Mouse (Mus musculus): ENCODE data around the gene Lrit3. TPM values are rescaled to one million over a fixed set of nuclear protein-coding genes. Genes with fewer than 3 reads are reported as not detected.
"Not testable (repeated sequence)": the region's sequence is repeated elsewhere in the genome, so short reads cannot be mapped to it uniquely, and the experiment has no call there.

Gene Lrit3
- polyA plus RNA-seq, 1 experiment: not detected

DNA sequence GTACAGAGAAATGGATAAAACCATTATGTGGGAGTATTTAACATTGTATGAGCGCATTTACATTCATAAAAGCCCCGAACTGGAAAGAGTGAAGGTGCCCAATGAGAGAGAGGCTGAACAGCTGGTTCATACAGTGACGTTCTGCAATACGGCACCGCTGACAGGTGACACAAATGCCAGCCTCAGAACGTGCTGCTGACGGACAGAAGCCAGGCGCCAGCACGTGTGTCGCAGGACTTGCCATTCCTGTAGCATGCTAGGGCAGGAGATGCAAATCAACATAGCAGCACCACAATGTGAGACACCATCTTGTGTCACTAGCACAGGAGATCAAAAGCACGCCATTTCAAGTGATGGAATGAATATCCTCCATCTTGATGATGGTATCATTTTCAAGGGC lies 5.3 kb downstream of the Lrit3 start:
- 85% methylated on average over 11 of the region's 11 CpGs for WGBS
- no peak for TF ChIP-seq CTCF (IDR thresholded peaks at IDR 0.05; ENCODE audit: insufficient read depth, low read depth, low read length)
- no peak for TF ChIP-seq POLR2A (IDR thresholded peaks at IDR 0.05; ENCODE audit: insufficient read depth, low read depth, low read length)
- no peak overlapping the region for H3K27ac ChIP-seq (ENCODE audit: insufficient read depth, low read depth, low read length)
- no peaks in the 10 kb centered on the region for H3K4me1 ChIP-seq (ENCODE audit: control insufficient read depth, insufficient read depth, low read length)
- H3K4me3 ChIP-seq (ENCODE audit: insufficient read depth, low read depth, low read length): no peak overlapping the region

DNA sequence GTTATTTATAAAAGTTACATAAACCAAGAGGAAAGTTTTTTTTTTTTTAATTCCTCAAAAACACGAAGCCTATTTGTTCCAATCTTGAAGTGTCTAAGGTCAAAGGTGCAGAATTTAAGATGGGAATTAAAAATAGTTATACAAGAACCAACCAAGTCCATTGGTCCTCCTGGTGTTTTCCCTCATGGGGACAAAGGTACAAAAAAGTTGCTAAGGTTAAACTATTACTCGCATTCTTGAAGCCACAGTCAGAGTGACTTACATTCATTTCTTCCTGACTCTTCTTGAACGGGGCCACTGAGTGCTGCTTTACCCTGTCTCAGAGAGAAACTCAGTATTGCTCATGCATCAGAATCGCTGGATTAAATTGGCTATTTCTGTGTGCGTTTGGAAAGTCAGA lies 6.5 kb downstream of the Lrit3 start:
- Histone ChIP-seq H3K4me3 (ENCODE audit: insufficient read depth, low read depth, low read length) (no peak overlapping the region), H3K27ac (ENCODE audit: insufficient read depth, low read depth, low read length) (no peak overlapping the region), H3K4me1 (ENCODE audit: control insufficient read depth, insufficient read depth, low read length) (no peaks in the 10 kb centered on the region)
- no peak for TF ChIP-seq POLR2A (IDR thresholded peaks at IDR 0.05; ENCODE audit: insufficient read depth, low read depth, low read length)
- no peak for TF ChIP-seq CTCF (IDR thresholded peaks at IDR 0.05; ENCODE audit: insufficient read depth, low read depth, low read length)
- whole genome bisulfite sequencing: 77% methylated on average over 5 of the region's 5 CpGs

GRCm38 (mm10) chr3:129793801-129794200 lies 10.0 kb downstream of the Lrit3 start:
- H3K4me3 ChIP-seq (ENCODE audit: insufficient read depth, low read depth, low read length): no peak overlapping the region
- no peak overlapping the region for H3K27ac ChIP-seq (ENCODE audit: insufficient read depth, low read depth, low read length)
- TF ChIP-seq POLR2A (IDR thresholded peaks at IDR 0.05; ENCODE audit: insufficient read depth, low read depth, low read length): no peak
- TF ChIP-seq CTCF (IDR thresholded peaks at IDR 0.05; ENCODE audit: insufficient read depth, low read depth, low read length): no peak
- no peaks in the 10 kb centered on the region for H3K4me1 ChIP-seq (ENCODE audit: control insufficient read depth, insufficient read depth, low read length)
- WGBS: 89% methylated on average over 5 of the region's 5 CpGs

DNA sequence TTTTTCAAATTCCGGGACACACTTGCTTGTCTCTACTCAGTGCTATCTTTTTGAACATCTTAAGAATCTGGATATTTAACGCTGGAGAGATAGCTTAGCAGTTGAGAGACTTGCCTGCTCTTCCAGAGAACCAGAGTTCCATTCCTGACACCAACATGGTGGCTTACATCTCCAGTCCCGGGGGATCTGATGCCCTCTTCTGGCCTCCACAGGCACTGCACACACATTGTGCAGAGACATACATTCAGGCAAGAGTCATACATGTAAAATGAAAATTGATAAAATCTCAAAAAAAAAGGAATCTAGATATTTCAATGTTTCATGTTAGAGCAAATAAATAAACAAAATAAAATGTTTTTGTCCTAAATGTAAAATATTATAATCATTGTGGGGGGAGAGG lies 21.1 kb downstream of the Lrit3 start:
- H3K27ac ChIP-seq (ENCODE audit: insufficient read depth, low read depth, low read length): no peak overlapping the region
- WGBS: 91% methylated on average over 3 of the region's 3 CpGs

DNA sequence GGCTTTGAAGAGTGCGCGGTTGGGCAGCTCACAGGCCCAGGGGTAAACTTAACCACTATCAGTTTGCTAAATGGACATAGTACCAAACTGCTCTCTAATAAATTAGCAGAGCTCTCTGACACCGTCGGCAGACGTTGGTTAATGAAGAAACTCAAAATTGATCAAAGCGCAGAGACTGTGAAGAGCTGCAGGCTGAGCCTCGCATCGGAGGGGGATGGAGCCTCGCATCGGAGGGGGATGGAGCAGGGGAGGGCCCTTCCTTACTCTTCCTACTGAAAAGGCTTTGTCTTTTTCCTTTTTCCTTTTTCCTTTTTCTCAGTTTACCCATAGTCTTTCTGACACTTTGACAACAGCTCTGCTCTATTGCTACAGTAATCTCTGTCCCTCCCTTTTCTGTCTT lies 22.4 kb downstream of the Lrit3 start:
- no peak overlapping the region for H3K4me3 ChIP-seq (ENCODE audit: insufficient read depth, low read depth, low read length)
- TF ChIP-seq POLR2A (IDR thresholded peaks at IDR 0.05; ENCODE audit: insufficient read depth, low read depth, low read length) (no peak), CTCF (IDR thresholded peaks at IDR 0.05; ENCODE audit: insufficient read depth, low read depth, low read length) (no peak)
- H3K27ac ChIP-seq (ENCODE audit: insufficient read depth, low read depth, low read length): no peak overlapping the region
- no peaks in the 10 kb centered on the region for H3K4me1 ChIP-seq (ENCODE audit: control insufficient read depth, insufficient read depth, low read length)
- WGBS: 46% methylated on average over 10 of the region's 10 CpGs

More for the DNA sequence above, 21.1 kb downstream of the Lrit3 start:
- Histone ChIP-seq H3K4me1 (ENCODE audit: control insufficient read depth, insufficient read depth, low read length) (no peaks in the 10 kb centered on the region), H3K4me3 (ENCODE audit: insufficient read depth, low read depth, low read length) (no peak overlapping the region)
- no peak for TF ChIP-seq CTCF (IDR thresholded peaks at IDR 0.05; ENCODE audit: insufficient read depth, low read depth, low read length)
- TF ChIP-seq POLR2A (IDR thresholded peaks at IDR 0.05; ENCODE audit: insufficient read depth, low read depth, low read length): no peak

DNA sequence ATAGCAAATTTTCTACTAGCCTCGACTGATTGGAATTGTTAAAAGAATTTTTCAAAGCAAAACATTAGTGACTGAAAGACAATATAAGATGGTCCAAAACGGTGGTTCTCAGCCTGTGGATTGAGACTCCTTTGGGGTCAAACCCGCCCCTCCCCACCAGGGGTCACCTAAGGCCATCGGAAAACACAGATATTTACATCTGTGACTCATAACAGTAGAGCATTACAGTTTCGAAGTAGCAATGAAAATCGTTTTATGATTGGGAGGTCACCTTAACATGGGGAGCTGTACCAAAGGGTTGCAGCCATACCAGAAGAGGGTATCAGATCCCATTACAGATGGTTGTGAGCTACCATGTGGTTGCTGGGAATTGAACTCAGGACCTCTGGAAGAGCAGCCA lies 32.6 kb downstream of the Lrit3 start:
- WGBS: 79% methylated on average over 6 of the region's 6 CpGs
- Histone ChIP-seq H3K4me1 (ENCODE audit: control insufficient read depth, insufficient read depth, low read length) (no peaks in the 10 kb centered on the region), H3K27ac (ENCODE audit: insufficient read depth, low read depth, low read length) (no peak overlapping the region), H3K4me3 (ENCODE audit: insufficient read depth, low read depth, low read length) (no peak overlapping the region)
- TF ChIP-seq CTCF (IDR thresholded peaks at IDR 0.05; ENCODE audit: insufficient read depth, low read depth, low read length) (no peak), POLR2A (IDR thresholded peaks at IDR 0.05; ENCODE audit: insufficient read depth, low read depth, low read length) (no peak)

DNA sequence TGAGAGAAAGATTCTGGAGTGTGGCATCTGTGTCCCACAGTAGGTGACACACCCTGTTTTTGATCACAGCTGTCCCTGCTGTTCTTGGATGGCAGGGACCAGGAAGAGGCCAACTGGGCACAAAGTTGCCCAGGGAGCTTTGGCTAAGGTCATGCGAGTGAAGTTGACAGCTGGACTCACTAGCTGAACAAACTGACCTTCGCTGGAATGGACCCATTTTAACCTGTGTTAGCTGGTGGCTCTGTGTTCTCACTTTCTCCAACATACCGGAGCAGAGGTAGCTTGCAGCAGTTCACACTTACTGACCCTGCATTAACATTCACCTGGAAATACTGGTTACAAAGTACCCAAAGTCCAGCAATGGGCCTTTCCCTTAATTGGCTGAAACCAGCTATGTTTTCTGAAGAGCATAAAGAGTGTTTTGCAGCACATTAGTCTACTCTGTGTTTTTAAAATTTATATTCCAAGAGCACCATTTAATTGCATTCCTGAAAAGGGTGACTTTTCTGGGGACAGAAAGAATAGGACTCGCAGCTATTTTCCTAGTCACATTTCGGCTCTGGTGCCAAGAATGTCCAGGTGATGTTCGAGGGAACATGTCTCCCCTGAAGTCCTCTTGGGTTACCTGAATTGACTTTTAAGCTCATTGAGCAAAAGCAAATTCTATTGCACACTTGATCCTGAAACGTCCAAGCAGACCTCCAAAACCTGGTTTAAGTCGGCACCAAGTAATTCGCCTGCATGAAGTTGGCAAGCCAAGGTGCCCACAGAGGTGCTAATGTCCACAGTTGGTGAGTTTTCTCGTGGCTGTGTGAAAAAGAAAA lies 36.6 kb downstream of the Lrit3 start:
- Histone ChIP-seq H3K4me1 (ENCODE audit: control insufficient read depth, insufficient read depth, low read length) (no peaks in the 10 kb centered on the region), H3K27ac (ENCODE audit: insufficient read depth, low read depth, low read length) (no peak overlapping the region), H3K4me3 (ENCODE audit: insufficient read depth, low read depth, low read length) (no peak overlapping the region)
- TF ChIP-seq CTCF (IDR thresholded peaks at IDR 0.05; ENCODE audit: insufficient read depth, low read depth, low read length): no peak
- no peak for TF ChIP-seq POLR2A (IDR thresholded peaks at IDR 0.05; ENCODE audit: insufficient read depth, low read depth, low read length)
- WGBS: 88% methylated on average over 10 of the region's 10 CpGs

DNA sequence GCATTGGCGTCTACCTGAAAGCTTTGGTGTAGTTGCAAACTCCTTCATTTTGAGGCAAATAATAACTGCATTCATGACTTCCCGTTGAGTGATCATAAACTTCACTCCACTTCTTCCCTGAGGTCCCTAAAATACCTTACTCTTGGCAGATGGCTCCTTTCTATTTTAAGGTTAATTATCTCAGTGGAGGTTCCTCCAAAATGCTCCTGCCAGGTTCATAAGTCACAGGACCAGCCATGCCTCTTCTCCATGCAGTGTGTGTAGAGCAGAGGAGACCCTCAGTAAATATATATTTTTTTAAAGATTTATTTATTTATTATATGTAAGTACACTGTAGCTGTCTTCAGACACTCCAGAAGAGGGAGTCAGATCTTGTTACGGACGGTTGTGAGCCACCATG lies 37.7 kb downstream of the Lrit3 start:
- no peak for TF ChIP-seq CTCF (IDR thresholded peaks at IDR 0.05; ENCODE audit: insufficient read depth, low read depth, low read length)
- no peak for TF ChIP-seq POLR2A (IDR thresholded peaks at IDR 0.05; ENCODE audit: insufficient read depth, low read depth, low read length)
- H3K4me1 ChIP-seq (ENCODE audit: control insufficient read depth, insufficient read depth, low read length): no peaks in the 10 kb centered on the region
- no peak overlapping the region for H3K4me3 ChIP-seq (ENCODE audit: insufficient read depth, low read depth, low read length)
- 88% methylated on average over 4 of the region's 4 CpGs for WGBS
- no peak overlapping the region for H3K27ac ChIP-seq (ENCODE audit: insufficient read depth, low read depth, low read length)

DNA sequence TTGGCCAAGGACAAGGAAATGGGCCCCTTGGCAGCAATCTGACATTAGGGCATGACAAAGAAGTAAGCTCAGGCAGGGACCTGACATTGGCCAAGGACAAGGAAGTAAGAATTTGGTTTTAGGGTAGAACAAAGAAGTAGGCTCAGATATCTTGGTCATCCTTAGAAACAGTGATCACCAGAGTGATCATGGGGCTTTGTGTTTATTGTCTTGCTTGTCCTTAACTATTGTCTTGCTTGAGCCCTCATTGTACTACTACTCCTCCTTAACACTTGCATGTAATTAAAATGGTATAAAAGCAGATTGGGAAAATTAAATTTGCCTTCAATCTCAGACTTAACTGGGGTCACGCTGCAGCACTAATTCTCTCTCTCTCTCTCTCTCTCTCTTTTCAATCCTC lies 46.2 kb downstream of the Lrit3 start:
- H3K4me3 ChIP-seq (ENCODE audit: insufficient read depth, low read depth, low read length); H3K27ac ChIP-seq (ENCODE audit: insufficient read depth, low read depth, low read length); H3K4me1 ChIP-seq (ENCODE audit: control insufficient read depth, insufficient read depth, low read length): not testable (repeated sequence)
- 74% methylated on average over 1 of the region's 1 CpGs for WGBS

Data from olfactory bulb, adult 2 months (tissue).